Mouse (Mus musculus) monocyte, adult 2 months (primary cell): ENCODE data around the gene Socs7.
"Not testable (repeated sequence)": the region's sequence is repeated elsewhere in the genome, so short reads cannot be mapped to it uniquely, and the experiment has no call there.

Experiments used
- DNase-seq, 2 experiments: peaks; one replicate each; pipeline ENCODE4 v3.0.0; 2022; ENCODE audit warnings: low spot score in 2 of 2, low read depth in 1 of 2

The Socs7 gene

GRCm38 (mm10) chr11:97361948-97362648 lies at the start of gene Socs7:
TSS of gene Socs7 (plus strand) at chr11:97362551.
- DNase-seq, result peak; percentile 59 to 84

- DNase-seq, result not testable (repeated sequence)
Observed at GRCm38 (mm10) chr11:97312871-97313270, 49.5 kb upstream of the Socs7 start.

- DNase-seq, result no peak
Observed at GRCm38 (mm10) chr11:97314110-97314509, 48.2 kb upstream of the Socs7 start.

- no peak for DNase-seq
Observed at GRCm38 (mm10) chr11:97314751-97315503, 47.4 kb upstream of the Socs7 start.

GRCm38 (mm10) chr11:97315504-97316503 lies 46.5 kb upstream of the Socs7 start, which contains the start of gene Mrpl45:
TSS of gene Mrpl45 (plus strand) at chr11:97315716.
- DNase-seq, result peak; percentile 93 to 95

- DNase-seq, result no peak
Observed at GRCm38 (mm10) chr11:97321197-97321596, 41.2 kb upstream of the Socs7 start.

- not testable (repeated sequence) for DNase-seq
Observed at GRCm38 (mm10) chr11:97321894-97322600, 40.3 kb upstream of the Socs7 start.

GRCm38 (mm10) chr11:97325224-97325623 lies 37.1 kb upstream of the Socs7 start:
- DNase-seq, result no peak

GRCm38 (mm10) chr11:97328148-97328547 lies 34.2 kb upstream of the Socs7 start:
- DNase-seq, result peak in 1 of 2 experiments; percentile 38

- DNase-seq, result no peak
Observed at GRCm38 (mm10) chr11:97330315-97330714, 32.0 kb upstream of the Socs7 start.

- no peak for DNase-seq
Observed at GRCm38 (mm10) chr11:97331231-97332190, 30.8 kb upstream of the Socs7 start.

GRCm38 (mm10) chr11:97333044-97333443 lies 29.3 kb upstream of the Socs7 start:
- DNase-seq, result no peak

GRCm38 (mm10) chr11:97333896-97334295 lies 28.5 kb upstream of the Socs7 start:
- no peak for DNase-seq

- no peak for DNase-seq
Observed at GRCm38 (mm10) chr11:97334400-97334799, 28.0 kb upstream of the Socs7 start.

GRCm38 (mm10) chr11:97336238-97336637 lies 26.1 kb upstream of the Socs7 start:
- no peak for DNase-seq

- no peak for DNase-seq
Observed at GRCm38 (mm10) chr11:97336751-97337345, 25.5 kb upstream of the Socs7 start.

GRCm38 (mm10) chr11:97337363-97337762 lies 25.0 kb upstream of the Socs7 start:
- no peak for DNase-seq

GRCm38 (mm10) chr11:97338302-97338976 lies 23.9 kb upstream of the Socs7 start:
- DNase-seq, result no peak

- no peak for DNase-seq
Observed at GRCm38 (mm10) chr11:97338977-97339315, 23.4 kb upstream of the Socs7 start.
